Mouse (Mus musculus): ENCODE data around the gene Col23a1.

GRCm38 (mm10) chr11:51593368-51593767 is 303.6 kb downstream of the Col23a1 start:
- TF ChIP-seq CTCF (IDR thresholded peaks at IDR 0.05; ENCODE audit: low read depth, low read length) (no peak), GATA1 (IDR thresholded peaks at IDR 0.05; ENCODE audit: borderline replicate concordance, low read length) (no peak)
